Mouse (Mus musculus) left cerebral cortex, postnatal 36 days (tissue): ENCODE measurements around the gene Tubb1. TPM values are rescaled to one million over a fixed set of nuclear protein-coding genes. Genes with fewer than 3 reads are reported as not detected.

Source experiments
- DNase-seq, 2 experiments: peaks; one replicate each; pipeline ENCODE4 v3.0.0; 2021 to 2022; ENCODE audit warnings: low spot score in 2 of 2, mixed read lengths in 1 of 2
- intact Hi-C: fragments of 180-260 bp; cut with DNase I; formaldehyde crosslinking; loops from one replicate; pipeline ENCODE4 v1.15.1; 2025
- total RNA-seq, 2 experiments: library from RNA; stranded (reverse); gene quantifications; 2 replicates each; pipeline ENCODE4 v1.2.3; 2021

Gene Tubb1
- total RNA-seq, 2 experiments from 2014 or later, result 0.22 TPM; not detected in 1

GRCm38 (mm10) chr2:174492858-174493257 lies 42.4 kb downstream of the Tubb1 start:
- intact Hi-C loops, result loop anchor here (1.0 to 5.0 kb wide), 2 partner anchors 182 to 364 kb away; no protein-coding TSS in a partner anchor
- no peak for DNase-seq

DNA sequence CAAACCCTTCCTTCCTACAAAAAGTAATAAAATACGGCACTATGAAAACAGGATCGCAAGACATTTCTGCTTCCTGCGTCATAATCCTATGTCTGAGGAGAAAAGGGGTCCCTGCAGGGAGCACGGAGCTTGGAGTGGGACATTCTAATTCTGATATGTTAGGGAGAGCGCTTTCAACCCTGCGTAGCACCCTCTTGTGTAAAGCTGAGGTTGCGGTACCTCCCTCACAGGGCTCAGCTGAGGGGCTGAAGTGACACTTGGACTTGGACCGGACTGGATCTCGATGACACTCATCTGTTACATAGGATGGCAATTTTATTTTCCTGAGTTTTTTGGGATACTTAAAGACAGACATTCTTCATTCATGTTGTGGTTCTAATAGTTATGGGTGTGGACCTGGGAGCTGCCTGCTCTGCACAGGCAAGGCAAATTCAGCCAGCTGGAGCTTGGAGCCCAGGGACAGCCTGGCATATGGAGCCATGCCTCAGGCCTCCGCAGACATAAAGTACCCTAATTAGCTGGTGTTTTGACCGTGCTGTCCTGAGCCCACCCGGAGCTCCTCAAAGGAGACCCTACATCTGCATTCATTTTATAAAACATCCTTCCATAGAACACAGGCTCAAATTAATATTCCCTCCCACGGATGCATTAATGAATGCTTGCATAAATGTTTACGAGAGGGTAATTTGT lies 50.5 kb downstream of the Tubb1 start:
- no peak for DNase-seq
- intact Hi-C loops, result no loop called here

DNA sequence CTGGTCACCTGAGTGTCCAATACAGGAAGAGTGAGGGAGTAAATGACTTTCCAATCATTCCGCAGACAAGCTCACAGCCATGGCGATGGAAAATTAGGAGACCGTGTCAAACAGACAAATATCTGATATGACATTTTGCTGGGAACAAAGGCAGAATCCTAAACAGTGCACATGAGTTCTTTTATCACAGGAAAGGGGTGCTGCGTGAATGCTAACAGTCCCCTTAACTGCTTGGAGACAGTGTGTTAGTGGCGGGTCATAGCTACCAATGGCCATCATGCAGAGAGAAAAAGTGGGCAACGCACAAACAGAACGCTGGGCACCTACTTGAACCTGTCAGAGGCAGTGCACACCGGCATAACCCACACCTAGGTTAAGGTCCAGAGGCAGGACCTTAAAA lies 51.0 kb downstream of the Tubb1 start:
- no peak for DNase-seq
- intact Hi-C loops, result no loop called here

DNA sequence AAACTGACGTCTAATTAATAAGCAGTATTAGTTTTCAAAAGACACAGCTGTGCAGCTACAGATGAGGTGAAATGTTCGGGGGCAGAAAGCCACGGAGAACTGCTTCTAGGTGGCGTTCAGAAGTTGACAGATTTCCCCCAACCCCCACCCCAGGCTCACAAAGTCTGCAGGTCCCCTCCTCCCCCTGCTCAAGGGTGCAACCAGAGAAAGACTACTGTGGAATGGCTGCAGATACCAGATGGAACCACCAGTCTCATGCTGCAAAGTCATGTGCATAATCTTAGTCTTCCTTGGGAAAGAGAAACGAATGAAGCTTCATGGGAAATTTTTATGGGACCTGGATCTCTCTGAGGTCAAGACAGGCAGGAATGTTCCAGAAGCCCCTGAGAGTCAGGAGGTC lies 51.8 kb downstream of the Tubb1 start:
- intact Hi-C loops, result no loop called here
- DNase-seq, result no peak

DNA sequence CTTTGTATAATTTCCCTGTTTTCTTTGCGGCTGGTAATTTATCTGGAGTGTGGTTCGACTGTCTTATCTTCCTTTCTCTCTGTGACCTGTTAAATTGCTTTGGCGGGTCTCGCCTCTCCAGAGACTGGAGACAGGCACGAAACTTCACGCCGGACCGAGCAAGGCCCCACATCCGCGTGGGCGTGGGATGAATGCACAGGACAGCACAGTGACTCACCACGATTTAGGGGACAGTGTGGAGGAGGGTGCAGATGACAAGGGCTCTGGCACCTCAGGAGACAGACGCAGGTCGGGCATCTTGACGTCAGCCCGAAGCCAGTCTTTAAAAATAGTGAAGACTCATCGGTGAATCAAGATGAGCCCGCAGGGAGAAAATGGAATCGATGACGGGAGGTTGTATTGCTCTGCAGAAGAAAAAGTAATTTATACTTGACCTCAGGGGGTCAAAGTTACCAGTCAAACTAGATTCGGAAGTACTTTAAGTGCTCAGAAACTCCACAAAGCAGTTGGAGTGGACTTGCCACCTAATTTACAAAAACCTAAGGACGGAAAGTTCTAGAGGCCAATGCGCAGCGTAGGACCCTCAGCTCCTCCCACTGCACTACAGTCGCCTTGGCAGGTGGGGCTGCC lies 52.5 kb downstream of the Tubb1 start:
- peak; percentile 4 to 22 for DNase-seq
- intact Hi-C loops, result no loop called here

Other genes with a start within 250 kb of the Tubb1 start
- gene Gnas, start 166.4 kb upstream of the Tubb1 start, total RNA-seq, result 1,000 to 10,000 TPM; 1,724 to 1,906 TPM
- 1 to 10 TPM; 3.0 TPM for gene Gm20721, start 104.0 kb upstream of the Tubb1 start, total RNA-seq
- gene Nelfcd, start 34.9 kb upstream of the Tubb1 start, total RNA-seq, result 10 to 100 TPM; 48.9 to 49.0 TPM
- gene Ctsz, start 11.7 kb upstream of the Tubb1 start, total RNA-seq, result 10 to 100 TPM; 29.9 to 35.9 TPM
- gene Atp5e, start 13.4 kb downstream of the Tubb1 start, total RNA-seq, result 100 to 1,000 TPM; 278 to 343 TPM
- 10 to 100 TPM; 48.0 to 50.3 TPM for gene Prelid3b, start 22.4 kb downstream of the Tubb1 start, total RNA-seq
- 10 to 100 TPM; 14.2 to 20.2 TPM for gene Zfp831, start 192.8 kb downstream of the Tubb1 start, total RNA-seq